Mouse (Mus musculus) hindbrain, embryonic 14.5 days (tissue): Measurements from ENCODE around the gene Shc2. TPM values are rescaled to one million over a fixed set of nuclear protein-coding genes. Genes with fewer than 3 reads are reported as not detected.
A peak's percentile ranks its signal among the peaks of the same experiment; 100 is the strongest.

Experiments used
- ATAC-seq: fragments of 200-750 bp; cut with Nextera tagmentation; 2 replicates; pipeline ENCODE4 v1.8.0; 2017; ENCODE audit warnings: moderate number of reproducible peaks, mild to moderate bottlenecking, moderate TSS enrichment, moderate library complexity; ENCODE audit not compliant: low FRiP score
- DNase-seq: peaks from one replicate; pipeline ENCODE4 v3.0.0-alpha.2; 2015; ENCODE audit warnings: low spot score
- H3K27ac ChIP-seq: fragments of 300-500 bp; sonication (generic); 2 replicates; pipeline ENCODE4 v1.5.1; 2014; ENCODE audit warnings: mild to moderate bottlenecking, moderate library complexity
- H3K27me3 ChIP-seq: fragments of 300-500 bp; sonication (generic); 2 replicates; pipeline ENCODE4 v1.6.1; 2014; ENCODE audit warnings: mild to moderate bottlenecking, low read length, mixed read lengths; ENCODE audit not compliant: control insufficient read depth, insufficient read depth
- H3K36me3 ChIP-seq: fragments of 300-500 bp; sonication (generic); replicated peaks from 2 replicates; pipeline ENCODE4 v1.6.1; 2014; ENCODE audit not compliant: control insufficient read depth, insufficient read depth
- H3K4me1 ChIP-seq: fragments of 300-500 bp; sonication (generic); replicated peaks from 2 replicates; pipeline ENCODE4 v1.6.1; 2014; ENCODE audit warnings: antibody characterized with exemption, low read length, mixed read lengths; ENCODE audit not compliant: control insufficient read depth, insufficient read depth
- H3K4me2 ChIP-seq: fragments of 300-500 bp; sonication (generic); replicated peaks from 2 replicates; pipeline ENCODE4 v1.6.1; 2014; ENCODE audit warnings: mild to moderate bottlenecking, moderate library complexity
- H3K4me3 ChIP-seq: fragments of 300-500 bp; sonication (generic); replicated peaks from 2 replicates; pipeline ENCODE4 v1.5.1; 2014; ENCODE audit warnings: mild to moderate bottlenecking, low read length
- H3K9ac ChIP-seq: fragments of 300-500 bp; sonication (generic); 2 replicates; pipeline ENCODE4 v1.6.1; 2014
- H3K9me3 ChIP-seq: fragments of 300-500 bp; sonication (generic); 2 replicates; pipeline ENCODE4 v1.6.1; 2016; ENCODE audit warnings: low read length; ENCODE audit not compliant: control insufficient read depth
- WGBS: fragments of 180-500 bp; shearing (Covaris S2); extraction: QIAGEN DNeasy Blood & Tissue Kit; methylation state at CpG from one replicate; pipeline ENCODE4 v1.1.7; 2014; 5-methylcytosine and 5-hydroxymethylcytosine counted together
- polyA plus RNA-seq: library from polyadenylated mRNA; unstranded; fragments of >200 nt; fragmentation: Nextera tagmentation; extraction: Ambion mirVana; gene quantifications from 2 replicates; pipeline ENCODE4 v1.2.1, GENCODE M21; 2014

The Shc2 gene
- polyA plus RNA-seq, 1 experiment from 2014 or later = 20.8 TPM

- DNase-seq (no peak), ATAC-seq (no peak)
- Histone ChIP-seq H3K4me1 (peaks cover 12% of the 10 kb centered on the region), H3K4me3 (no peak overlapping the region), H3K9me3 (no peaks in the 10 kb centered on the region), H3K27ac (no peak overlapping the region), H3K36me3 (no peaks in the 10 kb centered on the region), H3K27me3 (peaks cover 12% of the 10 kb centered on the region), H3K4me2 (no peak overlapping the region), H3K9ac (no peak overlapping the region)
- WGBS = 50% methylated on average over 2 of the region's 2 CpGs
Measured at GRCm38 (mm10) chr10:79607892-79608291, 29.8 kb downstream of the Shc2 start.

GRCm38 (mm10) chr10:79606537-79606936 is 31.2 kb downstream of the Shc2 start:
- DNase-seq = no peak
- no peak overlapping the region for H3K4me2 ChIP-seq
- no peak overlapping the region for H3K9ac ChIP-seq
- H3K36me3 ChIP-seq = no peaks in the 10 kb centered on the region
- no peak overlapping the region for H3K4me3 ChIP-seq
- 64% methylated on average over 4 of the region's 4 CpGs for WGBS
- H3K27ac ChIP-seq = no peak overlapping the region
- H3K9me3 ChIP-seq = no peaks in the 10 kb centered on the region
- no peaks in the 10 kb centered on the region for H3K27me3 ChIP-seq
- H3K4me1 ChIP-seq = no peaks in the 10 kb centered on the region
- ATAC-seq = no peak; the same call in 1 of the 2 replicates

GRCm38 (mm10) chr10:79597936-79598230 is 39.8 kb downstream of the Shc2 start:
- Histone ChIP-seq H3K9me3 (no peaks in the 10 kb centered on the region), H3K4me3 (no peak overlapping the region), H3K4me1 (no peaks in the 10 kb centered on the region), H3K36me3 (no peaks in the 10 kb centered on the region), H3K9ac (no peak overlapping the region), H3K27me3 (peaks cover 10% of the 10 kb centered on the region), H3K27ac (no peak overlapping the region), H3K4me2 (no peak overlapping the region)
- DNase-seq (no peak), ATAC-seq (no peak)
- WGBS = 72% methylated on average over 4 of the region's 4 CpGs

- Histone ChIP-seq H3K9ac (no peak overlapping the region), H3K4me1 (no peaks in the 10 kb centered on the region), H3K36me3 (no peaks in the 10 kb centered on the region), H3K4me3 (no peak overlapping the region), H3K9me3 (no peaks in the 10 kb centered on the region), H3K27me3 (peaks cover 10% of the 10 kb centered on the region), H3K4me2 (no peak overlapping the region), H3K27ac (no peak overlapping the region)
- DNase-seq (no peak), ATAC-seq (0 out of 2 replicates have a peak, but pooled peaks have one; percentile 12)
- WGBS = 30% methylated on average over 13 of the region's 13 CpGs
Measured at GRCm38 (mm10) chr10:79597051-79597935, 40.4 kb downstream of the Shc2 start.

GRCm38 (mm10) chr10:79595590-79595929 is 42.2 kb downstream of the Shc2 start:
- Histone ChIP-seq H3K4me1 (no peaks in the 10 kb centered on the region), H3K9ac (no peak overlapping the region), H3K4me3 (no peak overlapping the region), H3K36me3 (no peaks in the 10 kb centered on the region), H3K27ac (no peak overlapping the region), H3K4me2 (no peak overlapping the region), H3K27me3 (peaks cover 10% of the 10 kb centered on the region), H3K9me3 (no peaks in the 10 kb centered on the region)
- no peak for ATAC-seq
- no peak for DNase-seq
- 64% methylated on average over 8 of the region's 8 CpGs for WGBS

GRCm38 (mm10) chr10:79594872-79595589 is 42.7 kb downstream of the Shc2 start:
- Histone ChIP-seq H3K4me2 (peak overlapping the region; percentile 33; the same call in 1 of the 2 replicates), H3K36me3 (no peaks in the 10 kb centered on the region), H3K9ac (no peak overlapping the region), H3K4me3 (0 out of 2 replicates have a peak overlapping the region, but pooled peaks have one; percentile 5), H3K27me3 (peaks cover 10% of the 10 kb centered on the region), H3K9me3 (no peaks in the 10 kb centered on the region), H3K4me1 (no peaks in the 10 kb centered on the region), H3K27ac (no peak overlapping the region)
- ATAC-seq (peak; percentile 92), DNase-seq (peak; percentile 89)
- WGBS = 20% methylated on average over 17 of the region's 17 CpGs

- Histone ChIP-seq H3K27me3 (peaks cover 10% of the 10 kb centered on the region), H3K36me3 (no peaks in the 10 kb centered on the region), H3K9me3 (no peaks in the 10 kb centered on the region), H3K27ac (no peak overlapping the region), H3K4me1 (no peaks in the 10 kb centered on the region), H3K4me2 (no peak overlapping the region), H3K4me3 (no peak overlapping the region), H3K9ac (no peak overlapping the region)
- ATAC-seq = no peak
- no peak for DNase-seq
- WGBS = 56% methylated on average over 6 of the region's 6 CpGs
Measured at GRCm38 (mm10) chr10:79594111-79594510, 43.6 kb downstream of the Shc2 start.

GRCm38 (mm10) chr10:79590702-79591101 is 47.0 kb downstream of the Shc2 start:
- no peak overlapping the region for H3K9ac ChIP-seq
- no peak overlapping the region for H3K27ac ChIP-seq
- H3K4me2 ChIP-seq = no peak overlapping the region
- H3K27me3 ChIP-seq = peaks cover 10% of the 10 kb centered on the region
- H3K4me3 ChIP-seq = no peak overlapping the region
- no peaks in the 10 kb centered on the region for H3K9me3 ChIP-seq
- DNase-seq (no peak), ATAC-seq (no peak)
- 83% methylated on average over 1 of the region's 1 CpGs for WGBS
- H3K36me3 ChIP-seq = no peaks in the 10 kb centered on the region
- no peaks in the 10 kb centered on the region for H3K4me1 ChIP-seq

GRCm38 (mm10) chr10:79587752-79588126 is 50.0 kb downstream of the Shc2 start:
- Histone ChIP-seq H3K27me3 (no peaks in the 10 kb centered on the region), H3K9me3 (no peaks in the 10 kb centered on the region), H3K9ac (no peak overlapping the region), H3K4me3 (no peak overlapping the region), H3K4me2 (no peak overlapping the region), H3K36me3 (no peaks in the 10 kb centered on the region), H3K4me1 (no peaks in the 10 kb centered on the region), H3K27ac (no peak overlapping the region)
- DNase-seq (no peak), ATAC-seq (no peak)
- 71% methylated on average over 4 of the region's 4 CpGs for WGBS
